Mouse (Mus musculus) lung, postnatal 0 days (tissue): Measurements from ENCODE around the gene Tcf20.

ENCODE experiments used
- CTCF ChIP-seq: IDR thresholded peaks from 2 replicates; pipeline ENCODE4 v1.5.1; 2016; ENCODE audit warnings: antibody characterized with exemption, mild to moderate bottlenecking
- EP300 ChIP-seq: IDR thresholded peaks from 2 replicates; pipeline ENCODE4 v1.6.1; 2016; ENCODE audit warnings: antibody characterized with exemption, mild to moderate bottlenecking, control low read depth

DNA sequence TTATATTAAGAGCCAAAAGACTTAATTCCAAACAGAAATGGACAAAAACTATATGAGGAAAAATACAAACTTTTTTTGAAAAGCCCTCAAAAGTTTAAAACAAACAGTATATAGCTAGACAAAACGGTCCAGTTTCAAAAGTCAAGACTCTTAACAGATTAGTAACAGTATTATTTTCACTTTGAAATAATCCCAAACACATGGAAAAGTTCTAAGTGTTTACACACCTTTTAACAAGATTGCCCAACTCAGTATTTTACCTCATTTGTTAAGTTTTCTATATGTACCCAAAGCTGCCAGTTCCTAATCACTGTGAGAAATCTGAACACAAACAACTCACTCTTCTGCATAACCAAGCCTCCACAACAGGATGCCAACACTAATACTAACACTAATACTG, 124.0 kb downstream of the Tcf20 start:
- no peak for TF ChIP-seq CTCF
- peak; percentile 50; the same call in 1 of the 2 replicates for TF ChIP-seq EP300
